Mouse (Mus musculus) heart, embryonic 16.5 days (tissue): ENCODE measurements at regions not wholly inside any gene's neighbourhood (a gene's known extent, or its start where the extent isn't known, plus 50 kb on each side); places are given as distances from the start of the nearest gene placed in this dataset.

Experiments
- ATAC-seq: fragments of 200-750 bp; cut with Nextera tagmentation; replicated peaks from 2 replicates; pipeline ENCODE4 v1.8.0; 2017; ENCODE audit warnings: moderate number of reproducible peaks; ENCODE audit not compliant: insufficient read depth, low FRiP score; ENCODE audit errors: extremely low read depth
- H3K27ac ChIP-seq: fragments of 300-500 bp; sonication (generic); 2 replicates; pipeline ENCODE4 v1.5.1; 2014; ENCODE audit warnings: mild to moderate bottlenecking, low read length, control low read depth, moderate library complexity
- H3K27me3 ChIP-seq: fragments of 300-500 bp; sonication (generic); 2 replicates; pipeline ENCODE4 v1.6.1; 2014; ENCODE audit warnings: low read length, mixed read lengths; ENCODE audit not compliant: control insufficient read depth, insufficient read depth
- H3K36me3 ChIP-seq: fragments of 300-500 bp; sonication (generic); 2 replicates; pipeline ENCODE4 v1.6.1; 2014; ENCODE audit not compliant: control insufficient read depth, insufficient read depth
- H3K4me1 ChIP-seq: fragments of 300-500 bp; sonication (generic); 2 replicates; pipeline ENCODE4 v1.6.1; 2014; ENCODE audit warnings: low read length, mixed read lengths; ENCODE audit not compliant: control insufficient read depth, insufficient read depth
- H3K4me2 ChIP-seq: fragments of 300-500 bp; sonication (generic); 2 replicates; pipeline ENCODE4 v1.6.1; 2014; ENCODE audit warnings: low read depth, mild to moderate bottlenecking, control low read depth, low read length
- H3K4me3 ChIP-seq: fragments of 300-500 bp; sonication (generic); 2 replicates; pipeline ENCODE4 v1.5.1; 2014; ENCODE audit warnings: mild to moderate bottlenecking, control low read depth, low read length
- H3K9ac ChIP-seq: fragments of 300-500 bp; sonication (generic); 2 replicates; pipeline ENCODE4 v1.6.1; 2014; ENCODE audit warnings: low read length, control low read depth
- H3K9me3 ChIP-seq: fragments of 300-500 bp; sonication (generic); replicated peaks from 2 replicates; pipeline ENCODE4 v1.6.1; 2016; ENCODE audit warnings: low read length; ENCODE audit not compliant: control insufficient read depth

DNA sequence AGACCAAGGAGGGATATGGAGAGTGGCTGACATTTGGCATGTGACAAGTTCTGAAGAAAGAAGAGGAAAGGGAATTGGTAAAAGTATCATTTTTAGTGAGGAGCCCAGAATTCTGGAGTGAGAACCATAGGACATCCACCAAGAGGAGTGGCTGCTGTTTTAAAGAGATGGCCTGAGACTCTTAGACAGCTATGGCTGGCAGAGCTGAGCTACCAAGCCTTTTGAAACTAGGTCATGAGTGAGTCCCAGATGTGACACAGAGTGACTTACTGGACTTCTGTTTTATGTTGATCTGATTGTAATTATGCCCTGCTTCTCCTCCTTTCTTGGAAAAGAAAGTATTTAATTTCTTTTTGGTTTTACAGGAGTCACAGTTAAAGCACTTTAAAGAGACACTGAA, 61.8 kb upstream of the Tprg start:
- no peak overlapping the region for H3K27ac ChIP-seq
- no peaks in the 10 kb centered on the region for H3K27me3 ChIP-seq
- H3K4me2 ChIP-seq: no peak overlapping the region
- H3K36me3 ChIP-seq: no peaks in the 10 kb centered on the region
- no peak for ATAC-seq
- H3K4me1 ChIP-seq: no peaks in the 10 kb centered on the region
- no peak overlapping the region for H3K9ac ChIP-seq
- H3K4me3 ChIP-seq: no peak overlapping the region
- no peaks in the 10 kb centered on the region for H3K9me3 ChIP-seq
